Mouse (Mus musculus): ENCODE measurements around the gene Cdx2.

- TF ChIP-seq MAX (IDR thresholded peaks at IDR 0.05; ENCODE audit: low read depth): no peak
- no peak for TF ChIP-seq USF1 (IDR thresholded peaks at IDR 0.05; ENCODE audit: low read depth)
- TF ChIP-seq POLR2AphosphoS2 (IDR thresholded peaks at IDR 0.05; ENCODE audit: insufficient read length, low read depth): no peak
- TF ChIP-seq MYOD1 (IDR thresholded peaks at IDR 0.05; ENCODE audit: control insufficient read depth in 1 of 3, insufficient read length in 2 of 3, low read depth in 2 of 3): no peak
- TF ChIP-seq POLR2A (IDR thresholded peaks at IDR 0.05; ENCODE audit: insufficient read length, low read depth): no peak
- no peak for TF ChIP-seq CEBPB (IDR thresholded peaks at IDR 0.05; ENCODE audit: insufficient read depth, poor library complexity, severe bottlenecking)
Measured at GRCm38 (mm10) chr5:147302141-147302540, 4.9 kb downstream of the Cdx2 start.
